ENCODE assay signal across 9 mouse cellular contexts in genomic region chr3:121263205-121263548, GRCm38 (mm10). TPM values are rescaled to one million over a fixed set of nuclear protein-coding genes. Genes with fewer than 3 reads are reported as not detected.
DNase-seq lines count a peak whose midpoint lies in the region; ATAC-seq and TF ChIP-seq lines count a peak whose summit lies in the region.
"Had no signal": no experiment of that assay in that cellular context is flagged by ENCODE, and none has a peak within 500 bp of the region (broad histone marks: within the 10 kb centered on the region; RNA-seq: fewer than 3 reads in every experiment).

No protein-coding gene starts in this region.

- peak; percentile 62 for DNase-seq in gastrocnemius, adult 18-20 months (ENCODE audit: low spot score)
- DNase-seq in gastrocnemius, postnatal 4 days (ENCODE audit: low spot score in 2 of 2): no peak
- peak; percentile 77 for DNase-seq in cerebellum, adult 8-10 months
- peak; percentile 34 to 45 for DNase-seq in gastrocnemius, adult 8-10 months (ENCODE audit: low spot score in 2 of 2)
- DNase-seq in liver, embryonic 13.5 days: peak; percentile 71
- DNase-seq in testis, postnatal 10 days (ENCODE audit: low spot score): peak; percentile 57

- TF ChIP-seq POLR2A in myocyte (IDR thresholded peaks at IDR 0.05; ENCODE audit: insufficient read length, low read depth): no peak

- no peaks in the 10 kb centered on the region for H3K27me3 ChIP-seq in intestine, postnatal 0 days (replicated peaks; ENCODE audit: control insufficient read depth, insufficient read depth, low read length)
- H3K27me3 ChIP-seq in liver, embryonic 13.5 days: peaks cover 3% of the 10 kb centered on the region; the same call in 1 of the 2 replicates
- H3K27me3 ChIP-seq in myocyte (ENCODE audit: control insufficient read depth, insufficient read depth, insufficient read length): peaks cover 32% of the 10 kb centered on the region
- H3K27me3 ChIP-seq: CH12.LX had no signal

- H3K4me1 ChIP-seq in intestine, postnatal 0 days (replicated peaks; ENCODE audit: control insufficient read depth, insufficient read depth, low read length): 0 out of 2 replicates have a peak, but pooled peaks cover 5% of the 10 kb centered on the region
- H3K4me1 ChIP-seq in liver, embryonic 13.5 days (replicated peaks): peaks cover 84% of the 10 kb centered on the region

- no peak for TF ChIP-seq CTCF in intestine, postnatal 0 days (IDR thresholded peaks at IDR 0.05; ENCODE audit: low read depth)

- H3K9ac ChIP-seq in intestine, postnatal 0 days (ENCODE audit: low read depth, low read length): peak overlapping the region; percentile 80
- H3K9ac ChIP-seq in liver, embryonic 13.5 days: peak overlapping the region; percentile 99

- H3ac ChIP-seq in myocyte (ENCODE audit: control insufficient read depth, insufficient read length): peak overlapping the region; percentile 25

- H3K9me3 ChIP-seq in intestine, postnatal 0 days (ENCODE audit: control insufficient read depth): no peaks in the 10 kb centered on the region
- no peaks in the 10 kb centered on the region for H3K9me3 ChIP-seq in liver, embryonic 13.5 days (replicated peaks)

- H3K4me2 ChIP-seq in intestine, postnatal 0 days (replicated peaks; ENCODE audit: low read depth): peak overlapping the region; percentile 95
- peak overlapping the region; percentile 94 for H3K4me2 ChIP-seq in liver, embryonic 13.5 days
- peak overlapping the region; percentile 80 for H3K4me2 ChIP-seq in myocyte (ENCODE audit: low read depth)

- peak overlapping the region; percentile 94 for H3K27ac ChIP-seq in intestine, postnatal 0 days (ENCODE audit: low read depth, low read length)
- peak overlapping the region; percentile 94 for H3K27ac ChIP-seq in liver, embryonic 13.5 days

- ATAC-seq in intestine, postnatal 0 days: peak; percentile 71
- ATAC-seq in liver, embryonic 13.5 days (ENCODE audit: low read depth): peak; percentile 39

- H3K36me3 ChIP-seq in intestine, postnatal 0 days (ENCODE audit: control insufficient read depth, insufficient read depth): no peaks in the 10 kb centered on the region
- peaks cover 19% of the 10 kb centered on the region; the same call in 1 of the 2 replicates for H3K36me3 ChIP-seq in liver, embryonic 13.5 days
- H3K36me3 ChIP-seq in myocyte (ENCODE audit: control insufficient read depth, insufficient read depth): no peaks in the 10 kb centered on the region

- H3K4me3 ChIP-seq in intestine, postnatal 0 days (ENCODE audit: low read depth, low read length): peak overlapping the region; percentile 71
- H3K4me3 ChIP-seq in liver, embryonic 13.5 days (replicated peaks): peak overlapping the region; percentile 93
- H3K4me3 ChIP-seq in myocyte: no peak overlapping the region

- WGBS in intestine, postnatal 0 days: 3% methylated on average over 20 of the region's 20 CpGs
- WGBS in liver, embryonic 13.5 days (ENCODE audit: insufficient replicate concordance): 3% methylated on average over 20 of the region's 20 CpGs

- H3K79me2 ChIP-seq in myocyte (ENCODE audit: control insufficient read depth, insufficient read depth): no peaks in the 10 kb centered on the region

TF ChIP-seq in myocyte, 11 proteins besides CTCF, POLR2A, EP300 and RAD21:
- TF ChIP-seq MYOD1 (IDR thresholded peaks at IDR 0.05; ENCODE audit: control insufficient read depth in 1 of 3, insufficient read length in 2 of 3, low read depth in 2 of 3): no peak
- no peak for TF ChIP-seq TCF3 (IDR thresholded peaks at IDR 0.05; ENCODE audit: insufficient read length, low read depth)
- no peak for TF ChIP-seq SRF (IDR thresholded peaks at IDR 0.05; ENCODE audit: control insufficient read depth, insufficient read length, low read depth)
- TF ChIP-seq MYOG (IDR thresholded peaks at IDR 0.05; ENCODE audit: control insufficient read depth in 1 of 3, insufficient read depth in 1 of 3, insufficient read length in 2 of 3, low read depth in 2 of 3): no peak
- no peak for TF ChIP-seq POLR2AphosphoS2 (IDR thresholded peaks at IDR 0.05; ENCODE audit: insufficient read length, low read depth)
- no peak for TF ChIP-seq REST (IDR thresholded peaks at IDR 0.05; ENCODE audit: insufficient read depth, insufficient read length)
- TF ChIP-seq MAX (IDR thresholded peaks at IDR 0.05; ENCODE audit: low read depth): no peak
- no peak for TF ChIP-seq E2F4 (IDR thresholded peaks at IDR 0.05; ENCODE audit: insufficient read depth)
- no peak for TF ChIP-seq USF1 (IDR thresholded peaks at IDR 0.05; ENCODE audit: low read depth)
- no peak for TF ChIP-seq CEBPB (IDR thresholded peaks at IDR 0.05; ENCODE audit: insufficient read depth, poor library complexity, severe bottlenecking)
- TF ChIP-seq TCF12 (IDR thresholded peaks at IDR 0.05; ENCODE audit: insufficient read depth, poor library complexity, severe bottlenecking): no peak

RNA-seq across cellular contexts. Expression of gene Tmem56, which starts 19.7 kb away (rescaled TPM):
- 10 to 100 TPM; 44.0 to 52.1 TPM for total RNA-seq in gastrocnemius, adult 18-20 months (2021)
- 1 to 10 TPM; 3.0 to 5.4 TPM for total RNA-seq in gastrocnemius, postnatal 4 days (2021)
- total RNA-seq in gastrocnemius, adult 8-10 months (2022): 10 to 100 TPM; 48.9 to 78.7 (median 69.6) TPM
- polyA plus RNA-seq in intestine, postnatal 0 days (2015; fragmentation: Nextera tagmentation; extraction: Ambion mirVana): 6.0 and 6.8 TPM in 2 replicates
- 18.3 and 23.3 TPM in 2 replicates for polyA plus RNA-seq in liver, embryonic 13.5 days (2015; fragmentation: Nextera tagmentation; extraction: Ambion mirVana)
- 0.13 TPM for polyA plus RNA-seq in myocyte (2012; fragmentation: generic; extraction: Trizol)
- total RNA-seq: CH12.LX had no signal

RNA-seq across cellular contexts. Expression of gene Alg14, which starts 28.4 kb away (rescaled TPM):
- total RNA-seq in gastrocnemius, adult 18-20 months (2021): 1 to 10 TPM; 6.7 to 6.9 TPM
- 10 to 100 TPM; 10.7 to 14.0 TPM for total RNA-seq in gastrocnemius, postnatal 4 days (2021)
- 1 to 10 TPM; 5.2 to 9.5 (median 6.4) TPM for total RNA-seq in gastrocnemius, adult 8-10 months (2022)
- 25.6 and 26.1 TPM in 2 replicates for polyA plus RNA-seq in intestine, postnatal 0 days (2015; fragmentation: Nextera tagmentation; extraction: Ambion mirVana)
- polyA plus RNA-seq in liver, embryonic 13.5 days (2015; fragmentation: Nextera tagmentation; extraction: Ambion mirVana): 17.7 and 20.0 TPM in 2 replicates
- polyA plus RNA-seq in myocyte (2012; fragmentation: generic; extraction: Trizol): 14.8 TPM

Comparison
In these comparisons a context has a peak if more than half of its experiments do, and no peak if none do; other contexts are left out.
1. DNase-seq: peak in gastrocnemius, adult 18-20 months (single experiment), cerebellum, adult 8-10 months (single experiment), gastrocnemius, adult 8-10 months (2 of 2), liver, embryonic 13.5 days (single experiment) and testis, postnatal 10 days (single experiment); none in gastrocnemius, postnatal 4 days (0 of 2).
2. RNA of gene Tmem56, which starts 19.7 kb away (total RNA-seq): 48.9 to 78.7 TPM in gastrocnemius, adult 8-10 months and 44.0 to 52.1 TPM in gastrocnemius, adult 18-20 months; 3.0 to 5.4 TPM in gastrocnemius, postnatal 4 days; every median in the first group is over 4 times any median in the second.
3. Peak in every context shown above with its lines, with median percentiles within 50 percentile points of each other: H3K4me2 ChIP-seq.